Mouse (Mus musculus): ENCODE results near the gene H1foo.

The H1foo gene

GRCm38 (mm10) chr6:115986472-115987095 is 41.8 kb downstream of the H1foo start:
- no peak for DNase-seq (ENCODE audit: low spot score)

GRCm38 (mm10) chr6:115987096-115987747 is 42.5 kb downstream of the H1foo start:
- no peak for DNase-seq (ENCODE audit: low spot score)

- DNase-seq (ENCODE audit: low spot score) = no peak
These were observed 44.3 kb downstream of the H1foo start for GRCm38 (mm10) chr6:115989032-115989431.

GRCm38 (mm10) chr6:115989607-115990006 is 44.9 kb downstream of the H1foo start:
- DNase-seq (ENCODE audit: low spot score) = no peak

- DNase-seq (ENCODE audit: low spot score) = peak; percentile 24
These were observed 45.3 kb downstream of the H1foo start for GRCm38 (mm10) chr6:115990056-115990455.

- no peak for DNase-seq (ENCODE audit: low spot score)
These were observed 45.7 kb downstream of the H1foo start for GRCm38 (mm10) chr6:115990479-115990878.

- DNase-seq (ENCODE audit: low spot score) = no peak
These were observed 46.6 kb downstream of the H1foo start for GRCm38 (mm10) chr6:115991108-115991880.

GRCm38 (mm10) chr6:115991881-115992620 is 47.3 kb downstream of the H1foo start:
- peak; percentile 62 for DNase-seq (ENCODE audit: low spot score)

- DNase-seq (ENCODE audit: low spot score) = no peak
These were observed 48.2 kb downstream of the H1foo start for GRCm38 (mm10) chr6:115992981-115993380.

- no peak for DNase-seq (ENCODE audit: low spot score)
These were observed 48.9 kb downstream of the H1foo start for GRCm38 (mm10) chr6:115993463-115994145.

GRCm38 (mm10) chr6:115994146-115994876 is 49.6 kb downstream of the H1foo start:
- peak; percentile 45 for DNase-seq (ENCODE audit: low spot score)

GRCm38 (mm10) chr6:115994877-115995520 is 50.3 kb downstream of the H1foo start, which contains the start of gene Plxnd1:
Plxnd1 (minus strand) TSS chr6:115995005.
- DNase-seq (ENCODE audit: low spot score) = peak; percentile 95

GRCm38 (mm10) chr6:115995531-115995941 is 50.8 kb downstream of the H1foo start:
- DNase-seq (ENCODE audit: low spot score) = peak; percentile 37

- peak; percentile 77 for DNase-seq (ENCODE audit: low spot score)
These were observed 51.6 kb downstream of the H1foo start for GRCm38 (mm10) chr6:115996171-115996851.

GRCm38 (mm10) chr6:115997726-115998311 is 53.1 kb downstream of the H1foo start:
- peak; percentile 26 for DNase-seq (ENCODE audit: low spot score)

GRCm38 (mm10) chr6:115998758-115999157 is 54.0 kb downstream of the H1foo start:
- no peak for DNase-seq (ENCODE audit: low spot score)

GRCm38 (mm10) chr6:115999227-115999626 is 54.5 kb downstream of the H1foo start:
- peak; percentile 37 for DNase-seq (ENCODE audit: low spot score)

Data from adipocyte (in vitro differentiated cells).